Mouse (Mus musculus): ENCODE measurements around the gene Kcnab2. TPM values are rescaled to one million over a fixed set of nuclear protein-coding genes. Genes with fewer than 3 reads are reported as not detected.

Gene Kcnab2
- polyA plus RNA-seq, 1 experiment = 67.3 TPM

DNA sequence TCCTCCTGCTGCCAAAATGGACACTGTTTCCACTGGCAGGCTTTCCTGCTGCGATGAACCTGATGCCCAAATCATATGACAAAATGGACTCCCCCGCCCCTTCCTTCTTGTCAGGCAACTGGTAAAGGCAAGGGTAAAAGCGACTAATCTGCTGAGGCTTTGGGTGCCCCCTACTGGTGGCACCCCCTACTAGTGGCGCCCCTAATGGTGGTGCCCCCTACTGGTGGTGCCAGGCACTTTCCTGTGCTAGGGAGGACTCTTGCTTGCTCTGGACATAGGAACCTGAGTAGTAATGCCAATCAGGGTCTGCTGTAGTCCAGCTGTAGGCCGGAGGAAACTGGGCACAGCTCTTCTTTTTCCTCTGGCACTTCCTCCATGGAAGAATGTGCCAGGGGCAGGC, 45.4 kb downstream of the Kcnab2 start:
- Histone ChIP-seq H3K27ac (ENCODE audit: control insufficient read depth, insufficient read depth, low read length) (no peak overlapping the region), H3K27me3 (ENCODE audit: control insufficient read depth, insufficient read depth, low read length) (no peaks in the 10 kb centered on the region), H3K4me1 (replicated peaks; ENCODE audit: control insufficient read depth, insufficient read depth, low read length) (no peaks in the 10 kb centered on the region), H3K4me3 (ENCODE audit: control insufficient read depth, insufficient read depth, low read length) (no peak overlapping the region), H3K36me3 (ENCODE audit: control insufficient read depth, insufficient read depth, low read length) (no peaks in the 10 kb centered on the region)
- peak; percentile 49 for DNase-seq
- TF ChIP-seq CTCF (IDR thresholded peaks at IDR 0.05; ENCODE audit: borderline replicate concordance, control insufficient read depth, extremely low read depth, insufficient read depth, low read length, poor library complexity) = peak; percentile 92
- TF ChIP-seq POLR2A (IDR thresholded peaks at IDR 0.05; ENCODE audit: control insufficient read depth, extremely low read depth, insufficient read depth, low read length, poor library complexity) = no peak
- WGBS = 92% methylated on average over 5 of the region's 5 CpGs

GRCm38 (mm10) chr4:152428259-152428658, 49.4 kb downstream of the Kcnab2 start:
- no peak overlapping the region for H3K27ac ChIP-seq (ENCODE audit: control insufficient read depth, insufficient read depth, low read length)
- no peak for TF ChIP-seq POLR2A (IDR thresholded peaks at IDR 0.05; ENCODE audit: control insufficient read depth, extremely low read depth, insufficient read depth, low read length, poor library complexity)
- no peak for TF ChIP-seq CTCF (IDR thresholded peaks at IDR 0.05; ENCODE audit: borderline replicate concordance, control insufficient read depth, extremely low read depth, insufficient read depth, low read length, poor library complexity)
- H3K27me3 ChIP-seq (ENCODE audit: control insufficient read depth, insufficient read depth, low read length) = no peaks in the 10 kb centered on the region
- 0 out of 2 replicates have a peak, but pooled peaks cover 5% of the 10 kb centered on the region for H3K36me3 ChIP-seq (ENCODE audit: control insufficient read depth, insufficient read depth, low read length)
- no peak for DNase-seq
- no peak overlapping the region for H3K4me3 ChIP-seq (ENCODE audit: control insufficient read depth, insufficient read depth, low read length)
- H3K4me1 ChIP-seq (replicated peaks; ENCODE audit: control insufficient read depth, insufficient read depth, low read length) = no peaks in the 10 kb centered on the region
- WGBS = 89% methylated on average over 8 of the region's 8 CpGs

DNA sequence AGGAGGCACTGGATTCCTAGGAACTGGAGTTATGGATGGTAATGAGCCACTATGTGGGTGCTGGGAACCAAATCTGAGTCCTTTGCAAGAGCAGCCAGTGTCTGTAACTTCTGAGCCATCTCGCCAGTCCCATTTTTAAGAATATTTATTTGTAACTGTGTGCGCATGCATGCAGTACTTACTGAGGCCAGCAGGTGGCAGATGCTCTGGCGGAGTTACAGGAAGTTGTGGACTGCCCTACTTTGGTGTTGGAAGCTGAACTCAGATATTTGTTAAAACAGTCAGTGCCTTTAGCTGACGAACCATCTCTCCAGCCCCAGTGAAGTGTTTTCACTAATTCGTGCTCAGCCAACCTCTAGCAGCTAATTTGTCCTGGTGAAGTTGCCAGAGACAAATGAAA, 52.7 kb downstream of the Kcnab2 start:
- H3K36me3 ChIP-seq (ENCODE audit: control insufficient read depth, insufficient read depth, low read length) = 0 out of 2 replicates have a peak, but pooled peaks cover 5% of the 10 kb centered on the region
- H3K4me3 ChIP-seq (ENCODE audit: control insufficient read depth, insufficient read depth, low read length) = no peak overlapping the region
- WGBS = 92% methylated on average over 5 of the region's 5 CpGs
- no peak for DNase-seq
- H3K4me1 ChIP-seq (replicated peaks; ENCODE audit: control insufficient read depth, insufficient read depth, low read length) = no peaks in the 10 kb centered on the region
- H3K27me3 ChIP-seq (ENCODE audit: control insufficient read depth, insufficient read depth, low read length) = no peaks in the 10 kb centered on the region
- no peak overlapping the region for H3K27ac ChIP-seq (ENCODE audit: control insufficient read depth, insufficient read depth, low read length)
- no peak for TF ChIP-seq CTCF (IDR thresholded peaks at IDR 0.05; ENCODE audit: borderline replicate concordance, control insufficient read depth, extremely low read depth, insufficient read depth, low read length, poor library complexity)
- TF ChIP-seq POLR2A (IDR thresholded peaks at IDR 0.05; ENCODE audit: control insufficient read depth, extremely low read depth, insufficient read depth, low read length, poor library complexity) = no peak

GRCm38 (mm10) chr4:152424341-152424740, 53.3 kb downstream of the Kcnab2 start:
- H3K27ac ChIP-seq (ENCODE audit: control insufficient read depth, insufficient read depth, low read length) = no peak overlapping the region
- H3K4me3 ChIP-seq (ENCODE audit: control insufficient read depth, insufficient read depth, low read length) = no peak overlapping the region
- no peaks in the 10 kb centered on the region for H3K4me1 ChIP-seq (replicated peaks; ENCODE audit: control insufficient read depth, insufficient read depth, low read length)
- 91% methylated on average over 4 of the region's 4 CpGs for WGBS
- TF ChIP-seq POLR2A (IDR thresholded peaks at IDR 0.05; ENCODE audit: control insufficient read depth, extremely low read depth, insufficient read depth, low read length, poor library complexity) (no peak), CTCF (IDR thresholded peaks at IDR 0.05; ENCODE audit: borderline replicate concordance, control insufficient read depth, extremely low read depth, insufficient read depth, low read length, poor library complexity) (no peak)
- H3K36me3 ChIP-seq (ENCODE audit: control insufficient read depth, insufficient read depth, low read length) = 0 out of 2 replicates have a peak, but pooled peaks cover 5% of the 10 kb centered on the region
- no peaks in the 10 kb centered on the region for H3K27me3 ChIP-seq (ENCODE audit: control insufficient read depth, insufficient read depth, low read length)
- no peak for DNase-seq

GRCm38 (mm10) chr4:152423576-152423975, 54.1 kb downstream of the Kcnab2 start:
- no peak overlapping the region for H3K27ac ChIP-seq (ENCODE audit: control insufficient read depth, insufficient read depth, low read length)
- no peak for DNase-seq
- 97% methylated on average over 6 of the region's 6 CpGs for WGBS
- TF ChIP-seq CTCF (IDR thresholded peaks at IDR 0.05; ENCODE audit: borderline replicate concordance, control insufficient read depth, extremely low read depth, insufficient read depth, low read length, poor library complexity) = no peak
- no peak for TF ChIP-seq POLR2A (IDR thresholded peaks at IDR 0.05; ENCODE audit: control insufficient read depth, extremely low read depth, insufficient read depth, low read length, poor library complexity)
- 0 out of 2 replicates have a peak, but pooled peaks cover 5% of the 10 kb centered on the region for H3K36me3 ChIP-seq (ENCODE audit: control insufficient read depth, insufficient read depth, low read length)
- H3K4me1 ChIP-seq (replicated peaks; ENCODE audit: control insufficient read depth, insufficient read depth, low read length) = no peaks in the 10 kb centered on the region
- no peaks in the 10 kb centered on the region for H3K27me3 ChIP-seq (ENCODE audit: control insufficient read depth, insufficient read depth, low read length)
- no peak overlapping the region for H3K4me3 ChIP-seq (ENCODE audit: control insufficient read depth, insufficient read depth, low read length)

- Histone ChIP-seq H3K27me3 (ENCODE audit: control insufficient read depth, insufficient read depth, low read length) (no peaks in the 10 kb centered on the region), H3K36me3 (ENCODE audit: control insufficient read depth, insufficient read depth, low read length) (no peaks in the 10 kb centered on the region), H3K4me1 (replicated peaks; ENCODE audit: control insufficient read depth, insufficient read depth, low read length) (no peaks in the 10 kb centered on the region), H3K27ac (ENCODE audit: control insufficient read depth, insufficient read depth, low read length) (no peak overlapping the region), H3K4me3 (ENCODE audit: control insufficient read depth, insufficient read depth, low read length) (no peak overlapping the region)
- TF ChIP-seq CTCF (IDR thresholded peaks at IDR 0.05; ENCODE audit: borderline replicate concordance, control insufficient read depth, extremely low read depth, insufficient read depth, low read length, poor library complexity) = no peak
- TF ChIP-seq POLR2A (IDR thresholded peaks at IDR 0.05; ENCODE audit: control insufficient read depth, extremely low read depth, insufficient read depth, low read length, poor library complexity) = no peak
- 94% methylated on average over 28 of the region's 28 CpGs for WGBS
- no peak for DNase-seq
Measured at GRCm38 (mm10) chr4:152418229-152419060, 59.2 kb downstream of the Kcnab2 start.
